Mouse (Mus musculus): ENCODE measurements around the gene Rfpl4.
"Not testable (repeated sequence)": the region's sequence is repeated elsewhere in the genome, so short reads cannot be mapped to it uniquely, and the experiment has no call there.

The Rfpl4 gene

GRCm38 (mm10) chr7:5116850-5117249 lies at the start of gene Rfpl4:
TSS of gene Rfpl4 (minus strand) at chr7:5116950.
- DNase-seq (ENCODE audit: low spot score in 2 of 2): no peak

DNA sequence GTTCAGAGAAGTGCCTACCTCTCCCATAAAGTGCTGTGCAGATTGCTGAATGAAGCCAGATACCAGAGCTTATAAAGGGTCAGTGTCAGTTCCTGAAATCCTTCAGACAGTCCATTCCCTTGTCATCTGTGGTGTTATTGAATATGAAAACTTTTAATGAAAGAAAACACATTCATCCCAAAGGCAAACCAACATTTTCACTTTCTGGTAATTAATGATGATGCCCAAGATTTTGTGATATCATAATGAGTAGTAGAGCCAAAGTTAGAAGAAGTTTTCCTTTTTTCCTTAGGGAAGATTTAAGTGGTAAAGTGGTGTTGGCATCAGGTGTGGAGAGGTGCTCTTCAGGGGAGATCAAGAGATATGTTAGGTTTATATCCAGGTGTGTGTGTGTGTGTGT lies 32.8 kb upstream of the Rfpl4 start, which contains the start of gene Vmn1r55:
TSS of gene Vmn1r55 (minus strand) at position 101 of the 400 bp plus-strand sequence.
- not testable (repeated sequence) for DNase-seq (ENCODE audit: low spot score in 2 of 2)

GRCm38 (mm10) chr7:5125549-5126406 lies 9.0 kb upstream of the Rfpl4 start, which contains the start of gene Rasl2-9:
TSS of gene Rasl2-9 (minus strand) at chr7:5125950.
- peak; percentile 71 to 78 for DNase-seq (ENCODE audit: low spot score in 2 of 2)

- DNase-seq (ENCODE audit: low spot score in 2 of 2): no peak
These were observed 8.3 kb upstream of the Rfpl4 start for GRCm38 (mm10) chr7:5125078-5125477.

DNA sequence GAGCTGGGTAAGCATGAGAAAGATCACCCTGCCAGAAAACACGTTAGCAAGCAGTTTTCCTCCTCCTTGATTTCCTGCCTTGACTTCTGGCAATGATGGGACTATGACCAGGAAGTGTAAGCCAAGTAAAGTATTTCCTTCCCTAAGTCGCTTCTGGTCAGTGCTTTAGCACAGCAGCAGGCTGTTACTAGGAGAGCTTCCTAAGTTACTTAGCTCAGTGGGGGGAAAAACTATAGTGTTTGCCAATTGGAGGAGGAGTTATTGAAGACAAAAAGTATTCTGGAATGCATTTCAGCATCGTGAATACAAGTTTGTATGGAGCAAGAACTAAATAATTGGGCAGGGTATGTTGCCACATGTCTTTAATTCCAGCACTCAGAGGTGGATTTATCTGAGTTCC lies 4.0 kb downstream of the Rfpl4 start:
- DNase-seq (ENCODE audit: low spot score in 2 of 2): no peak

DNA sequence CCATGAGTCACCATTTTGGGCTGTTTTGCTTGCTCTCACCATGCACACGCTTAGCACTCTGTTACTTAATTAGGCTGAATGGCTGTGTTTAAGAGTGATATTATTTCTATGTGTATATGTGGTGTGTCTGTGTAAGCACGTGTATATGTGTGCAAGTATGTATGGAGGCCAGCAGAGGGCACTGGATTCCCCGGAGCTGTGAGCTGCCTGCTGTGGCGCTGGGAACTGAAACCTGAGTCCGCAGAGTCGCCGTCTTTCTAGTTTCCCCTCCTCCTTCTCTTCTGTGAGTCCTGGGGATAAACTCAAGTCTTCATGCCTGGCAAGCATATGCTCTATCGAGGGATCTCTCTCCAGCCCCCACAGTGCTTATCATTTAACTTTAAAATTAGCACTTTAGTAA lies 7.4 kb downstream of the Rfpl4 start:
- DNase-seq (ENCODE audit: low spot score in 2 of 2): no peak

- DNase-seq (ENCODE audit: low spot score in 2 of 2): no peak
These were observed 8.5 kb downstream of the Rfpl4 start for GRCm38 (mm10) chr7:5108272-5108671.

DNA sequence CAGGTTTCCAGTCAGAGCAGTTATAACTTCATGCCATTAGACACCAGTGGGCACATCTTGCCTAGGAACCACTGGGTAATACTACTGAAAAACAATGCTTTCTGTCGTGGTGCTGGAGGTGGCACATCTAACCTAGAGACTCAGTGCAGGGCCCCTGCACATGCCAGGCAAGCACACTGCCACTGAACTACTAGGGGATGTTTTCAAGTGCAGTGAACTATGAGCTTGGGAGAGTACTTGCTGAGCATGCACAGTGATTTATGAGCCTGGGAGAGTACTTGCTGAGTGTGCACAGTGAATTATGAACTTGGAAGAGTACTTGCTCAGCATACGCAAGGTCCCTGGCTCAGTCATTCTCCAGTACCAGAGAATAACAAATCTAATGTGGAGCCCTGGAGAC lies 14.2 kb downstream of the Rfpl4 start:
- DNase-seq (ENCODE audit: low spot score in 2 of 2): no peak

GRCm38 (mm10) chr7:5101066-5101663 lies 15.6 kb downstream of the Rfpl4 start:
- no peak for DNase-seq (ENCODE audit: low spot score in 2 of 2)

- DNase-seq (ENCODE audit: low spot score in 2 of 2): no peak
These were observed 17.0 kb downstream of the Rfpl4 start for GRCm38 (mm10) chr7:5099796-5100195.

DNA sequence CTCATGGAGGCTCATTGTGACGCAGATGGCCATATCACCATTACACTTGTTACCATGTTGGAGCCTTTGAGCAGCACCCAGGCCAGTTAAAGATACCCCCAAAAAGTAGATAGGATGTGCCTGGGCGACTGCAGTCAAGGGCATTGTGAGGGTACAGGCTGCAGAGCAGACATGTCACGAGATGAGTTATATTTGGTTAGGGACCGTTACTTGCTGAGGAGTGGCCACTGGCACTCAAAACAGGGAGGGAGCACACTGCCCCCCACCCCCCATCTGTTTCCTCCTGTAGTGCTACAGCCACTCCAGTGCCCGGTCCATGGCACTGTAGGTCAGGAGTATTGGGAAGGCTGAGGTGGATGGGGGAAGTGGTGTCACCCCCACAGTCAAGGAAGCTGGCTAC lies 18.0 kb downstream of the Rfpl4 start:
- no peak for DNase-seq (ENCODE audit: low spot score in 2 of 2)

- peak; percentile 35 to 39 for DNase-seq (ENCODE audit: low spot score in 2 of 2)
These were observed 23.8 kb downstream of the Rfpl4 start for GRCm38 (mm10) chr7:5092831-5093510.

DNA sequence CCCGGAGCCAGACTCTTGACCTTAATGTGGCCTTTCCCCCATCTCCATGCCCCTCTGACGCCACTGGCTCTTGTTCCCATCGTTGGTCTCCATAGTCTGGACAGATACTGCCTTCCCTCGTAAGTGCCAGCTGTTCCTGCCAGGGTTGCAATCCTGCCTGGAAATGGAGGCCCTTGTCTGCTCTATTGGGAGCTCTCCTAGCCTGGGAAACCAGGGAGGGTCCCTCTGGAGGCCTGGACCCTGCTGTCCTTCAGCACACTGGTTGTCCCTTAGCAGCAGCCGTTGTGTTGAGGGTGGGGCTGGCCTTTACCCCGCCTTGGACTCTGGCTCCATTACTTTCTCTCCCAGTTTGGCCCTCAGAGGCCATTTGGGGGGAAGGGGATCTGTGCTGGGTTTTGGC lies 24.4 kb downstream of the Rfpl4 start:
- no peak for DNase-seq (ENCODE audit: low spot score in 2 of 2)

GRCm38 (mm10) chr7:5091008-5091728 lies 25.6 kb downstream of the Rfpl4 start:
- peak; percentile 51 to 60 for DNase-seq (ENCODE audit: low spot score in 2 of 2)

DNA sequence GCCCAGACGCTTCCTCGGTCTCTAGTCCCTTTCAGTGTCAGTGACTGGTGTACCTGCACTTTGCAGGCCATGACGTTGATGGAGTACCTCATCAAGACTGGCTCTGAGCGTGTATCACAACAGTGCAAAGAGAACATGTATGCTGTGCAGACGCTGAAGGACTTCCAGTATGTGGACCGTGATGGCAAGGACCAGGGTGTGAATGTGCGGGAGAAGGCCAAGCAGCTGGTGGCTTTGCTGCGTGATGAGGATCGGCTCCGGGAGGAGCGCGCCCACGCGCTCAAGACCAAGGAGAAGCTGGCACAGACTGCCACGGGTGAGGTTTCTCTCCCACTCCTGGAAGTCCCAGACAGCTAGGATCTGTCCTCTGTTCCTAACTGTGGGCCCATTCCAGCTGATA lies 26.9 kb downstream of the Rfpl4 start:
- peak; percentile 55 to 64 for DNase-seq (ENCODE audit: low spot score in 2 of 2)

- no peak for DNase-seq (ENCODE audit: low spot score in 2 of 2)
These were observed 28.9 kb downstream of the Rfpl4 start for GRCm38 (mm10) chr7:5087886-5088285.

- DNase-seq (ENCODE audit: low spot score in 2 of 2): no peak
These were observed 29.8 kb downstream of the Rfpl4 start for GRCm38 (mm10) chr7:5086921-5087440.

- DNase-seq (ENCODE audit: low spot score in 2 of 2): no peak
These were observed 31.2 kb downstream of the Rfpl4 start for GRCm38 (mm10) chr7:5085512-5085911.

DNA sequence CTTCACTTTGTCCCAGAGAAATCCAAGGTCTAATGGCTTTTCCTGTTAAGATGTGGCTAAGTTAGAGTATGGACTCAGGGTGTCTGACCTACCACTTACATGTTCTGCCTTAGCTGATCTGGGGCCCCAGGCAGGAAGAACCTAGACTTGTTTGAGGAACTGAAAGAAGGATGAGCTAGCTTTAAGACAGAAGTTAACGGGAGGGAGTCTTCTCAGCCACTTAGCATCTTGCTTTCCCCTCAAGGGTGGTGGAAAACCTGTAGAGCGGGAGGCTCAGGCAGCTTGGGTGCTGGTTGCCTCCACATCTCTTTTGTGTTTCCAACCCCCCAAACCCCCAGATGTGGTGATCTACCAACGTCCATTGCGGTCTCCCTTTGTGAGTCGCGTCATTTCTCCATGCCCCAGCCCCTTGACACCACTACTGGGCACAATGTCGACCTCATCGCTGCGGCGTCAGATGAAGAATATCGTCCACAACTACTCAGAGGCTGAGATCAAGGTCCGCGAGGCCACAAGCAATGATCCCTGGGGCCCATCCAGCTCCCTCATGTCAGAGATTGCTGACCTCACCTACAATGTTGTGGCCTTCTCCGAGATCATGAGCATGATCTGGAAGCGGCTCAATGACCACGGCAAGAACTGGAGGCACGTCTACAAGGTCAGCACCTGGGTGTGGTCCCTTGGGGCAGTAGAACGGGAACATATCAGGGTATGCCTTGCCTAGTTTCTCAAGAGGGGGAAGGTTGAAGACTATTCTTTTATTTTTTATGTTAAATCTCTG lies 33.2 kb downstream of the Rfpl4 start:
- DNase-seq (ENCODE audit: low spot score in 2 of 2): no peak

DNA sequence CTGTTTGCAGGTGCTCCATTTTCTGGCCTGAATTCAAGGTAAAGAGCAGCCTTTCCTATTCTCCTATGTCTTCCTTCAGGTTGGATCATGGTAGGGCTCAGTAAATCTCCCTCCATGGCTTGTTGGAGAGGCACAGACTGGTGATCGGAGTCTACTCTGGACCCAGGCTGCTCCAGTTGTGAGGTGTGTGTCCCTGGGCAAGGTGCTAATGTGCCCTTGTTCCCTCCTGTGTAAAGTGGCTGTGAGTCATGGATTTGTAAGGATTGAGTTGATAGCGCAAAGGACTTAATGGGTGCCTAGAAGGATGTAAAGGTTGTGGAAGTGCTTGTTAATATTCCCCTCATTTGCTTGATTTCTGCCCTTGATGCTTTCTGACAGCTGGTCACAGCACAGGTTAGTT lies 34.8 kb downstream of the Rfpl4 start:
- no peak for DNase-seq (ENCODE audit: low spot score in 2 of 2)

- DNase-seq (ENCODE audit: low spot score in 2 of 2): no peak
These were observed 35.5 kb downstream of the Rfpl4 start for GRCm38 (mm10) chr7:5081241-5081640.
